Mouse (Mus musculus) myocyte (in vitro differentiated cells): ENCODE measurements around the gene Gpsm2.

Source experiments
- MAX ChIP-seq: IDR thresholded peaks from one replicate; pipeline ENCODE4 v1.6.1; 2011; ENCODE audit warnings: low read depth, mild to moderate bottlenecking, control low read depth
- MYOD1 ChIP-seq, 3 experiments: IDR thresholded peaks; one replicate each; pipeline ENCODE4 v1.6.1; 2011; ENCODE audit warnings: control low read depth in 2 of 3, low read depth in 2 of 3, mild to moderate bottlenecking in 2 of 3, moderate library complexity in 1 of 3; ENCODE audit not compliant: insufficient read length in 2 of 3, control insufficient read depth in 1 of 3
- SRF ChIP-seq: IDR thresholded peaks from one replicate; pipeline ENCODE4 v1.6.1; 2011; ENCODE audit warnings: low read depth; ENCODE audit not compliant: control insufficient read depth, insufficient read length

DNA sequence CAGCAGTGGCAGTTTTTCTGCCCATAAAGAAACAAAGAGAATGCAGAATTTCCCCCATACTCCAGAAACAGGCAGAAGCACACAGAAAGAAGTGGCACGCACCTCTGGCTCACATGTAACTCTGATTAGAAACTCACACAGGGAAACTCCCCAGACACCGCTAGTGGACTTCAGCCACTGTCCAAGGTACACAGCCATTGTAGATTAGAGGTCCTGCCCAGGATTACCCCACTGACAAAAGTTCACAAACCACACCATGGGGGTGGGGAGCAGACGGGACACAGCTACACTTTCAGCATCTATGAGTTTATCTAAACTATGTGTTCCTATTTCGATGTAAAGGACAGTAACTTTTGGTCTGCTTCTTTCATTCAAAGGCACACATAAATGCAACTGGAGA, 7.3 kb downstream of the Gpsm2 start:
- TF ChIP-seq MYOD1 (IDR thresholded peaks at IDR 0.05; ENCODE audit: control insufficient read depth in 1 of 3, insufficient read length in 2 of 3, low read depth in 2 of 3) (no peak), SRF (no peak), MAX (no peak)
